Mouse (Mus musculus) natural killer cell, adult 2 months (primary cell): ENCODE measurements around the gene Tespa1.
A peak's percentile ranks its signal among the peaks of the same experiment; 100 is the strongest.
"Not testable (repeated sequence)": the region's sequence is repeated elsewhere in the genome, so short reads cannot be mapped to it uniquely, and the experiment has no call there.

Experiments
- DNase-seq, 2 experiments: peaks; one replicate each; pipeline ENCODE4 v3.0.0; 2022; ENCODE audit warnings: low spot score in 2 of 2

Tespa1 gene

DNA sequence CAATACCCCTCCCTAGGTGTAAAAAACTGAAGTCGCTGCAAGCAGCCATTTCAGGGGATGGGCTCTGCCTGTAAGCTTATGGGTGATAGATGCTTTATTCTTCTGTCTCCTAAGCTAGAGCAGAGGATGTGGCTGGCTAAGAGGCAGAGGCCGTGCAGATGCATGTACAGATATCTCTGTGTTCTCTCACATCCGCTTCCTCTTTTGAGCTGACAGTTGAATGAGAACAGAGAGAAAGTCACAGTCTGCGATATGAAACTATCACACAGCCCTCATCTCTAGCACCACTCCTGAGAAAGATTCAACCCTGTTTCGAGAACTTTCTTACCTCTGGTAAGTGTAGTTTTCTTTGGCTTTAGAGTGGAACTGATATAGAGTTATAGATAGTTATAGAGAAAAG is at the start of gene Tespa1:
Gene Tespa1, plus strand, starts transcription at position 234 of the 400 bp plus-strand sequence.
- DNase-seq = peak; percentile 71 to 73

DNA sequence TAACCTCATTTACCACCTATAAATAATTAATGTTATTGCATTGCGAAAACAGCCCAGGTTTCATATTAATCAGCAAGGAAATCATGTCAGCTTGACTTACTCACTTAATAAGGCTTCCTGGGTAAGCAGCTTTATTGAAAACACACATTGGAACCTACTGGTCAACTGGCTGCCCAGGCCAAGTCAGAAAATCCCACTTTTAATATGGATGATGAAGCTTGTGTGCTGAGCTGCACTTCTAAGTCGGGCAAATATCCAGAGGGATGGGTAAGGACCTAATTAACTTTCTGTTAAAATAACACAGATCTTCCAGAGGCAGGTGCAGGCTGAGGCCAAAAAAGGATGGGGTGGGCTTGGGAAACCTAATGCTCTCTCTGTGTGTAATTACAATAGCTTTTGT is 46.9 kb upstream of the Tespa1 start:
- no peak for DNase-seq

DNA sequence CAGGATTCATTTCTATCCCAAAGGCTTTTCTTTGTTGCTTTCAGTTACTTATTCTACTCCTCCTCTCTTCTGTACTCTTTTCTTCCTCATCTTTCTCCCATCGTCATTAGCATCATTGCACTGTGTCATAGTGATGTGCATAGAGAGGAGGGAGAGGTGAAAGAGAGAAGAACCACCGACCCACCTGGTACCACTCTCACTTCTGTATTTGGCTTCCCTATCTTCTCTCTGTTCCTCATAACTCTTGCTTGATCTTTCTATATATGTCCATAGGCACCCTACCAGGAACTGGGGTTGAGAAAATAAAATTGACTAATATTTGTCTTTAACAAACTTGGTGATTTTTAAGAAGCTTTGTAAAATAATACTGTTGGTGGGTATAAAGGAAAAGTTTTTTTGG is 46.2 kb upstream of the Tespa1 start:
- no peak for DNase-seq

DNA sequence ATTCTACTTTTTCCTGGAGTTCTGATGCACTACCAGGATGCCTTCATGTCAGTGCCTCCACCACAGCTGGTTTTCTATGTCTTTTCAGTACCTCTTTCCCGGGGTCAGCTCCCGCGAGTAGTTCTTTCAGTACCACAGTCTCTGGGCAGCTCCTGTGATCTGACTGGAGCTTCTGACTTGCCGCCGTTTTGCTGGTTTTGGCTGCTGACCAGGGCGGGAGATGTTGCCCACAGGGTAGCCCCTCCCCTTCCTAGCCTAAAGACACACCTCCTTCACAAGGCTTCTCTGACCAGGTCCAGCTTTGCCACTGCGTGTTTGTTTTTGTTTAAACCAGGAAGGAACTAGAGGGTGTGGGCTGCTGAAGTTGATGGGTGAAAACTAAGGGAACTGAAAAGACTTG is 42.6 kb upstream of the Tespa1 start, which contains the start of gene Neurod4:
Gene Neurod4, minus strand, starts transcription at position 175 of the 400 bp plus-strand sequence.
- no peak for DNase-seq

DNA sequence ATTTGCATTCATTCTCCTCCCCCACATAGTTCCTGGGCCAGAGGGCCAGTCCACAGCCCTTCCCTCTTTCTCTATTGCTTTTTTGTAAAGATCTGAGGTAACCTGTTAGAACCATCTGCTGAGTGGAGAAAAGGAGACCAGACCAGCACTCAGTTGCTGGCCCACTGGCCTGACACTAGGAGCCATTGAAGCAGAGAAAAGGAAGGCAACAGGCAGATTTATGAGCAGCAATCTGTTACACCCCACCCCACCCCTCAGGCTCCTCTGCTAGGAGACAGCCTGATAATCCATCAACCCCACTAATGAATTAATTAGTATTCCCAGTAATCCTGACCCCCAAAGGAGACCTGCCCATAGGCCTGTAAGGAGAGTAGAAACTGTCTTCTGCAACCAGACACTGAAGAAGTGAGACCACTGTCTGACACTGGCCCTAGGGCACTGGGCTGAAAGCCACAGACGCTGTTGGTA is 40.7 kb upstream of the Tespa1 start:
- no peak for DNase-seq

GRCm38 (mm10) chr10:130287201-130287600 is 35.5 kb upstream of the Tespa1 start:
- DNase-seq = no peak

GRCm38 (mm10) chr10:130288007-130288406 is 34.7 kb upstream of the Tespa1 start:
- DNase-seq = no peak

DNA sequence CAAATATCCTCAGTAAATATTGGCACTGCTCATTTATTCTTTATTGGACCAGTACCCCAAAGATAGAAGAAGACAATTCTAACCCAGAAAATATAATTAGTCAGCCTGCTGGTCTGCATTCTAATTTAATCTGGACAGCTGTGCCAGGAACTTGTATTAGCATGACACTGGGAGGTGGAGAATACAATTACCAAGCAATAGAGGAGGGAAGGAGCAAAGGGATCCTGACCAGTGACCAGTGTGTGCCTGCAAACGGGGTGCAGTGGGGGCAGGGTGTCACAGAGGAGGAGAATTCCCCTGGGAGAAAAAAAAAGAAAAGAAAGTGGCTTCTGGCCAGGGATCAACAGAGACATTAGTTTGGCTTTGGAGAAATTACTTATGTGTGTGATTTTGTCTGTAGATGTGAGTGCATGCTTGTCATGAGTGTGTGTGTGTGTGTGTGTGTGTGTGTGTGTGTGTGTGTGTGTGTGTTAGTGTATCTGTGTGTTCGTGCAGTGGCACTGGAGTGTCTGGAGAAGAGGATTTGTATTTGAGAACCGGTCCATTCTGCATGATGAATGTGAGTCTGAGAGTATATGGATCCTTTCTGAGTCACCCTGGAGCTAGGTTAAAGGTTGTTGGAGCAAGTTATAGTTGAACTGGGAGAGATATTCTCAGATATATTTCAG is 28.8 kb upstream of the Tespa1 start:
- no peak for DNase-seq

DNA sequence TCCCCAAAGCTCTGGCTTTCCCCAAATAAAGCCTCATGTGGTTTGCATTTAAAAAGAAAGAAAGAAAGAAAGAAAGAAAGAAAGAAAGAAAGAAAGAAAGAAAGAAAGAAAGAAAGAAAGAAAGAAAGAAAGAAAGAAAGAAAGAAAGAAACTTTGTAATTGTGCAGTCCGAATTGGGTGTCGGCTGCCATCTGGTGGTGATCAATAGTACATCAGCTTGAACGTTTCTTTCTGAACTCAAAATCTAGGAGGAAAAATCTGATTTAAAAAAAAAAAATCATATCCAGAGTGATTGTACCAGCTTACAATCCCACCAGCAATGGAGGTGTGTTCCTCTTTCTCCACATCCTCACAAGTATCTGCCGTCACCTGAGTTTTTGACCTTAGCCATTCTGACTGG is 23.9 kb upstream of the Tespa1 start:
- DNase-seq = not testable (repeated sequence)

DNA sequence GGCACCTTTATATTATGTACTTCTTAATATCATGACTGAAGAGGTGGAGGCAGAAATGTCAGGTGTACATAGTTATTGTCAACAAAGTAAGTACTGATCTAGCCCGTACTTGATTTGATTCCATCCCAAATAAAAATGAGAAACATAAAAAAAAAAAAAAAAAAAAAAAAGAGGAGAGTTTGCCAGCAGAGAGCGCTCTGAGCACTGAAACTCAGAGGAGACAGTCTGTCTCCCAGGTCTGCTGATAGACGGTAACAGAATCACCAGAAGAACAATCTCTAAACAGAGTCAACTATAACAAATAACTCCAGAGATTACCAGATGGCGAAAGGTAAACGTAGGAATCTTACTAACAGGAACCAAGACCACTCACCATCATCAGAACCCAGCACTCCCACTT is 18.5 kb upstream of the Tespa1 start:
- not testable (repeated sequence) for DNase-seq

- peak in 1 of 2 experiments; percentile 8 for DNase-seq
Observed at GRCm38 (mm10) chr10:130311534-130312227, 11.0 kb upstream of the Tespa1 start.

DNA sequence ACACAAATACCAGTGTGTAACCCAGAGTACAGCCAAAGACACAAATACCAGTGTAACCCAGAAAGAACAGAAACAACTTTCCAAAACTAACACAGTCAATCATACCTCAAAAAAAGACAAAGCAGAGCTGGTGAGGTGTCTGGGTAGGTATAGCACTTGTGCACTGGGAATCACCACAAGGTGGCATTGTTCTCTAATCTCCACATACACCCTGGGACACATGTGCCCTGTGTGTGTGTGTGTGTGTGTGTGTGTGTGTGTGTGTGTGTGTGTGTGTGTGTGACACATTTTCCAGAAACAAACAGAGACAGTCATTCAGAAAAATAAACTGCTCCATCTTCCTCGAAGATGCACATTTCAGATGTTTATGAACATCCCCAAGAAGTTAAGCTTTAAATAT is 9.1 kb upstream of the Tespa1 start:
- DNase-seq = peak; percentile 41 to 58

GRCm38 (mm10) chr10:130314110-130314829 is 8.4 kb upstream of the Tespa1 start:
- no peak for DNase-seq

DNA sequence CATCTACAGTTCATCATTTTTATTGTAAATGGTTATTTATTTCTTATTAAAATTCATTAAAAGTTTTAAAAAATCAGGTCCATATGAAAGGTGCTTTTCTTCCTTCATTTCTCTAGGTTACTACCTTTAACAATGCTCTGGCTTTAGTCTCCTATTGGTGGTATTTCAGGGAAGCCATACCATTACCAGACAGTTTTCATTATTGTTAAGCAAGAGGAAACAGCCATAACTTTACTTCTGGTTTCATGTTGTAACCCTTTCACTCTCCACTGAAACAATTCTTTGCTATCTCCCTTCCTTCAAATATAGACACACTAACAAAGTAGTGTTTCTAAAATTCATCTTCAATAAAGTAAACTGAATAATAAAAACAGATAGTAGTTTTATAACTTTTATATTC is 6.8 kb upstream of the Tespa1 start:
- DNase-seq = no peak

DNA sequence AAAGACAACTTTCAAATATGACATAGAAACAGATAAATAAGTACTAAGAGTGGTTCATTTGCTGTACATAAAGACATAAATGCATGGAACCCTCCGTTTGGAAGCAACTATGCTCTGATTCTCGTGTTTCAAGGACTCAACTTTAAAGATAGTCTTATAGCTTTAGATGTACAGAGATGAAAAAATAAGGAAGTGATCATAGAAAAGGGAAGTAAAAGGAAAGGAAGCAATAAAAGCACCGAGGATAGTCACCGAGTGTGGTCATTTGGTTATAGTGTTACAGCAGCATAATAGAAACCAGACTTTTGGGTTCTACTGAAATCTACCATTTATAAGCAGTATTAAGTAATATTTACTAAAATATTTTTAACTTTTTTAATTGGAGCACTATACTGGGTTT is 4.0 kb upstream of the Tespa1 start:
- no peak for DNase-seq

- no peak for DNase-seq
Observed at GRCm38 (mm10) chr10:130320715-130321114, 2.0 kb upstream of the Tespa1 start.

GRCm38 (mm10) chr10:130322062-130322461 is 608 bp upstream of the Tespa1 start:
- DNase-seq = no peak

DNA sequence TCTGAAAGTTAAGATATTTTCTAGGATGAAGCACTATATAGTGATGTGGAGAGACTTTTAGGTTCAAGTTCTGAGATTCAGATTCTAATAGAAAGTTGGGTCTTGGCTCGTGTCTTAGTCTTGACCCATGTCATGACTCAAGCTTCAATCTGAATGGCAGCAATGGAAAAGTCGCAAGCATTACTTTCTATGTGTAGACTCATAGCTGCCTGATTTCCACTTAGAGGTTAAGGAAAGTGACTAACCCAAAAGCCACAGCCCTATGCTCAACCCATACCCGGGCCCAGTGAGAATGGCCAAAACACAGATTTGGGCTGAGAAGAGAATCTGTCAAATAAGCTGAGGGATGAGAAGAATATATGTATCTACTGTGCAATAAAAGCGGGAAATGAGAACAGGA is 1.6 kb downstream of the Tespa1 start:
- peak in 1 of 2 experiments; percentile 17 for DNase-seq

DNA sequence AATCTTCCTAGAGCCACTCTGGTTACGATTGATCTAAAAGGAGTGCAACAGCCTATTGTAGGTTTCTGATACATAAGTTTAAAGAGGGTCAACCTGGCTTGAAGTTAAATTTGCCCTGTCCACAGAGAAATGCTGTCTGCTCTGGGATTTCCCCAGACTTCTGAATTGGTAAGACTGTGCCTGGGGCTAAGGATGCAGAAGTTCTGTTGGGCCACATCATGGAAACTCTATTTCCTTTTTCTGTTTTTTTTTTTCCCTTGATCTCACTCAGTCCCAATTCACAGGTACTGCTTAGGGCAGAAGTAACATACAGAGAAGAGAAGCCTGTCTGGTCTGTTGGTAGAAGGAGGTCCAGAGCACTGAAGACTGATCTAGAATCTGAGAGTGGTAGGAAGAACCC is 8.0 kb downstream of the Tespa1 start:
- DNase-seq = no peak

GRCm38 (mm10) chr10:130336385-130336784 is 13.7 kb downstream of the Tespa1 start:
- DNase-seq = no peak

- DNase-seq = no peak
Observed at GRCm38 (mm10) chr10:130337581-130337980, 14.9 kb downstream of the Tespa1 start.

DNA sequence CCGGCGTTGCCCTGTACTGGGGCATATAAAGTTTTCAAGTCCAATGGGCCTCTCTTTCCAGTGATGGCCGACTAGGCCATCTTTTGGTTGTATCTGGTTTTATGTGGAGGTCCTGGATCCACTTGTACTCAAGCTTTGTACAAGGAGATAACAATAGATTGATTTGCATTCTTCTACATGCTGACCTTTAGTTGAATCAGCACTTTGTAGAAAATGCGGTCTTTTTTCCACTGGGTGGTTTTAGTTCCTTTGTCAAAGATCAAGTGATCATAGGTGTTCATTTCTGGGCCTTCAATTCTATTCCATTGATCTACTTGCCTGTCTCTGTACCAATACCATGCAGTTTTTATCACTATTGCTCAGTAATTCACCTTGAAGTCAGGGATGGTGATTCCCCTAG is 17.4 kb downstream of the Tespa1 start:
- DNase-seq = not testable (repeated sequence)

GRCm38 (mm10) chr10:130344056-130344455 is 21.4 kb downstream of the Tespa1 start:
- no peak for DNase-seq
